Comparison of ENCODE assay signal across 8 mouse cellular contexts in the genomic region with DNA sequence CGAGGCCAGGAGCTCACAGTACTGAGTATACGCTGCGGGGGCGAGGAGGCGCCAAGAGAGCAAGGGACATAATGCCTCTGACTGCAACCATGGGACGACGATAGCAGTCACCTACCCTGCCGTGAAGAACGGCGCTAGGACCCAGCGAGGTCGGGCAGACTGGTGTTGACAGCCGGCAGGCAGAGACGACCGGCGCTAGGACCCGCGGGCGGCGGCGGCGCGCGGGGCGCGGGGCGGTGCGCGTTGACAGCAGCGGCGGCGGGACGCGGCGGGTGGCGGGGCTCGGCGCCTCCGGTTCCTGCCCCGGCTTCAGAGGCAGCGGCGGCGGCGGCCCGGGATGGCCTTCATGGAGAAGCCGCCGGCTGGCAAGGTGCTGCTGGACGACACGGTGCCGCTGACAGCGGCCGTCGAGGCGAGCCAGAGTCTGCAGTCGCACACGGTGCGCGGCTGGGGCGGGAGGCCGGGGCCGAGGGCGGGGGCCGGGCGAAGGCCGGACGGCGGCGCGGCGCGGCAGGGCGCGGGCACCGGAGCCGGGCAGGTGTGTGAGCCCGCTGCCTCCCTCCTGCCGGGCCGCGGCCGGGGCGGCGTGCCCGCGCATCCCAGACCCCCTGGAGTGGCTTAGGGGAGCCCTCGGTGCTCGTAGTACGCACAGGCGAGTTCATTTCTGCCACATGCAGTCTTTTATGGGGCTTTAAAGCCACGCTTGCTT. TPM values are rescaled to one million over a fixed set of nuclear protein-coding genes. Genes with fewer than 3 reads are reported as not detected.
DNase-seq lines count a peak whose midpoint lies in the region; ATAC-seq and TF ChIP-seq lines count a peak whose summit lies in the region.

A gene (plus strand): TSS at position 234 of the 709 bp plus-strand sequence.

- peak; percentile 87 for ATAC-seq in heart, embryonic 13.5 days (ENCODE audit: extremely low read depth, insufficient number of reproducible peaks, low FRiP score, low TSS enrichment)
- peak; percentile 96 for ATAC-seq in liver, embryonic 12.5 days
- peak; percentile 91 for ATAC-seq in stomach, embryonic 15.5 days (ENCODE audit: insufficient read depth, low FRiP score, low read depth)

- peak within 1 kb of the TSS; percentile 81 for H3K4me2 ChIP-seq in heart, embryonic 13.5 days
- H3K4me2 ChIP-seq in liver, embryonic 12.5 days, result peak within 1 kb of the TSS; percentile 87
- peak within 1 kb of the TSS; percentile 80 for H3K4me2 ChIP-seq in stomach, embryonic 15.5 days

- H3K4me3 ChIP-seq in C2C12 (ENCODE audit: insufficient read depth, poor library complexity, severe bottlenecking), result peak within 1 kb of the TSS; percentile 35
- peak within 1 kb of the TSS; percentile 80 for H3K4me3 ChIP-seq in erythroblast, embryonic 14.5 days (replicated peaks)
- H3K4me3 ChIP-seq in heart, embryonic 13.5 days, result peak within 1 kb of the TSS; percentile 91
- H3K4me3 ChIP-seq in liver, embryonic 12.5 days, result peak within 1 kb of the TSS; percentile 87
- peak within 1 kb of the TSS; percentile 84 for H3K4me3 ChIP-seq in stomach, embryonic 15.5 days (replicated peaks)

- WGBS in heart, embryonic 13.5 days, result under 1% methylated on average over 86 of the region's 89 CpGs
- WGBS in liver, embryonic 12.5 days (ENCODE audit: insufficient replicate concordance), result under 1% methylated on average over 55 of the region's 89 CpGs
- WGBS in stomach, embryonic 15.5 days, result under 1% methylated on average over 80 of the region's 89 CpGs

- TF ChIP-seq POLR2A in brain, embryonic 14.5 days (IDR thresholded peaks at IDR 0.05; ENCODE audit: borderline replicate concordance, extremely low read depth, insufficient read depth, insufficient read length, poor library complexity, severe bottlenecking), result peak; percentile 57

- H3K27me3 ChIP-seq in C2C12 (ENCODE audit: control insufficient read depth, insufficient read depth, insufficient read length), result no peaks in the 10 kb centered on the region
- H3K27me3 ChIP-seq in erythroblast, embryonic 14.5 days (ENCODE audit: control insufficient read depth), result peaks cover 14% of the 10 kb centered on the region
- no peaks in the 10 kb centered on the region for H3K27me3 ChIP-seq in heart, embryonic 13.5 days (replicated peaks)
- H3K27me3 ChIP-seq in liver, embryonic 12.5 days (replicated peaks), result no peaks in the 10 kb centered on the region
- H3K27me3 ChIP-seq in stomach, embryonic 15.5 days (replicated peaks), result no peaks in the 10 kb centered on the region

- no peaks in the 10 kb centered on the region for H3K9me3 ChIP-seq in erythroblast, embryonic 14.5 days (ENCODE audit: control insufficient read depth, low read length)
- no peaks in the 10 kb centered on the region for H3K9me3 ChIP-seq in heart, embryonic 13.5 days
- H3K9me3 ChIP-seq in liver, embryonic 12.5 days (replicated peaks), result no peaks in the 10 kb centered on the region
- no peaks in the 10 kb centered on the region for H3K9me3 ChIP-seq in stomach, embryonic 15.5 days

- peaks cover 23% of the 10 kb centered on the region for H3K4me1 ChIP-seq in erythroblast, embryonic 14.5 days (ENCODE audit: control insufficient read depth)
- peaks cover 33% of the 10 kb centered on the region for H3K4me1 ChIP-seq in heart, embryonic 13.5 days
- H3K4me1 ChIP-seq in liver, embryonic 12.5 days, result peaks cover 43% of the 10 kb centered on the region
- peaks cover 9% of the 10 kb centered on the region for H3K4me1 ChIP-seq in stomach, embryonic 15.5 days

- peaks cover 13% of the 10 kb centered on the region for H3K79me2 ChIP-seq in C2C12 (ENCODE audit: control insufficient read depth, insufficient read depth)

- peak within 1 kb of the TSS; percentile 74 for H3K27ac ChIP-seq in heart, embryonic 13.5 days (replicated peaks)
- H3K27ac ChIP-seq in liver, embryonic 12.5 days, result peak within 1 kb of the TSS; percentile 66
- H3K27ac ChIP-seq in stomach, embryonic 15.5 days, result 0 out of 2 replicates have a peak within 1 kb of the TSS, but pooled peaks have one; percentile 52

- H3K79me3 ChIP-seq in C2C12 (ENCODE audit: low read depth), result peaks cover 2% of the 10 kb centered on the region

- peak within 1 kb of the TSS; percentile 83 for H3ac ChIP-seq in C2C12 (ENCODE audit: control insufficient read depth, insufficient read length, low read depth)

- H3K36me3 ChIP-seq in C2C12 (ENCODE audit: control insufficient read depth, insufficient read depth), result no peaks in the 10 kb centered on the region
- H3K36me3 ChIP-seq in erythroblast, embryonic 14.5 days (ENCODE audit: control insufficient read depth), result no peaks in the 10 kb centered on the region
- H3K36me3 ChIP-seq in heart, embryonic 13.5 days, result peaks cover 3% of the 10 kb centered on the region; the same call in 1 of the 2 replicates
- no peaks in the 10 kb centered on the region for H3K36me3 ChIP-seq in liver, embryonic 12.5 days
- no peaks in the 10 kb centered on the region for H3K36me3 ChIP-seq in stomach, embryonic 15.5 days

- H3K9ac ChIP-seq in heart, embryonic 13.5 days, result peak within 1 kb of the TSS; percentile 92
- peak within 1 kb of the TSS; percentile 82 for H3K9ac ChIP-seq in liver, embryonic 12.5 days
- peak within 1 kb of the TSS; percentile 79 for H3K9ac ChIP-seq in stomach, embryonic 15.5 days

- DNase-seq in brain, embryonic 14.5 days (ENCODE audit: low read depth), result peak; percentile 97
- peak; percentile 96 for DNase-seq in kidney, postnatal 10 days
- DNase-seq in natural killer cell, adult 2 months (ENCODE audit: low spot score in 2 of 2), result peak; percentile 70 to 84

- TF ChIP-seq CTCF in C2C12 (IDR thresholded peaks at IDR 0.05; ENCODE audit: control insufficient read depth, insufficient read depth, insufficient read length), result no peak
- no peak for TF ChIP-seq CTCF in brain, embryonic 14.5 days (IDR thresholded peaks at IDR 0.05; ENCODE audit: borderline replicate concordance, extremely low read depth, insufficient read depth, insufficient read length)

TF ChIP-seq in C2C12, 6 proteins besides CTCF, POLR2A, EP300 and RAD21:
- TF ChIP-seq CEBPB (IDR thresholded peaks at IDR 0.05; ENCODE audit: low read depth) (no peak), MAX (IDR thresholded peaks at IDR 0.05) (peak; percentile 30), MYOD1 (IDR thresholded peaks at IDR 0.05; ENCODE audit: control insufficient read depth, insufficient read length, low read depth) (no peak), MYOG (IDR thresholded peaks at IDR 0.05; ENCODE audit: control insufficient read depth, extremely low read depth, insufficient read length) (no peak)

RNA-seq across cellular contexts. Expression of the gene that starts here (rescaled TPM):
- polyA plus RNA-seq in C2C12 (2012; fragmentation: generic; extraction: Trizol), result 17.8 TPM
- polyA plus RNA-seq in brain, embryonic 14.5 days (2012; rRNA removed), result 55.5 and 62.4 TPM in 2 replicates
- 0.14 and 0.34 TPM in 2 replicates for polyA plus RNA-seq in erythroblast, embryonic 14.5 days (2012)
- 24.6 and 25.9 TPM in 2 replicates for polyA plus RNA-seq in heart, embryonic 13.5 days (2015; fragmentation: Nextera tagmentation; extraction: Ambion mirVana)
- 11.9 and 13.3 TPM in 2 replicates for polyA plus RNA-seq in liver, embryonic 12.5 days (2016; fragmentation: Nextera tagmentation; extraction: Ambion mirVana)
- polyA plus RNA-seq in stomach, embryonic 15.5 days (2015; fragmentation: Nextera tagmentation; extraction: Ambion mirVana), result 39.0 and 39.6 TPM in 2 replicates

Comparison
In these comparisons a context has a peak if more than half of its experiments do, and no peak if none do; other contexts are left out.
1. Peak in every context shown above with its lines: DNase-seq, ATAC-seq, H3K4me3 ChIP-seq and H3K27ac ChIP-seq.
2. H3K4me3 ChIP-seq: peak in every context shown above with its lines; median percentile 91 in heart, embryonic 13.5 days; 87 in liver, embryonic 12.5 days; 84 in stomach, embryonic 15.5 days; 80 in erythroblast, embryonic 14.5 days; 35 in C2C12.